Mouse (Mus musculus) left cerebral cortex, adult 2 months (tissue): ENCODE results near the gene Gnb3. TPM values are rescaled to one million over a fixed set of nuclear protein-coding genes. Genes with fewer than 3 reads are reported as not detected.

Source experiments
- DNase-seq, 2 experiments: peaks; one replicate each; pipeline ENCODE4 v3.0.0; 2021 to 2022; ENCODE audit warnings: low spot score in 2 of 2, mixed read lengths in 1 of 2; ENCODE audit errors: extremely low spot score in 1 of 2
- H3K27ac ChIP-seq: fragments of 200-600 bp; 2 replicates; pipeline ENCODE4 v1.8.1; 2022
- H3K4me3 ChIP-seq: fragments of 200-600 bp; 2 replicates; pipeline ENCODE4 v1.8.1; 2022
- CTCF ChIP-seq: fragments of 200-600 bp; IDR thresholded peaks from 2 replicates; pipeline ENCODE4 v1.8.1; 2022; ENCODE audit warnings: antibody characterized with exemption, mild to moderate bottlenecking, moderate library complexity
- intact Hi-C: fragments of 180-260 bp; cut with DNase I; formaldehyde crosslinking; loops from one replicate; pipeline ENCODE4 v1.15.1; 2025
- total RNA-seq, 2 experiments: library from RNA; stranded (reverse); gene quantifications; 2 replicates each; pipeline ENCODE4 v1.2.3; 2021

Gnb3 gene
- total RNA-seq, 2 experiments from 2014 or later: not detected

- Histone ChIP-seq H3K27ac (no peak overlapping the region), H3K4me3 (no peak overlapping the region)
- intact Hi-C loops: no loop called here
- no peak for DNase-seq
- no peak for TF ChIP-seq CTCF
Measured at GRCm38 (mm10) chr6:124789519-124789918, 50.6 kb downstream of the Gnb3 start.

DNA sequence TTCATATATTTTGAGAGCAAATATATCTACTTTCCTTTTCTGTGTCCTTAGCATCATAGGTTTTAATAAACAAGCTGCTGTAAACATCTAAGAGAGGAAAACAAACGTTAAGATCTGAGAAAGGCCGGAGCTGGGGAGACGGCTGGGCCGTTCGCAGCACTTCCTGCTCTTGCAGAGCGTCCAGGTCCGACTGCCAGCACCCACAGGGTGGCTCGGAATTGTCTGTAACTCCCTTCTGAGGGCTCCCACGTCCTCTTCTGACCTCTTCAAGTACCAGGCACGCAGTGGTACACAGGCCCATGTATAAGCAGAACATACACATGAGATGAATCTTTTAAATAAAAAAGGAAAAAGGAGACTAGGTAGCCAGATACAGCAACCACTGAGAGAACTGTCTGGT lies 52.4 kb downstream of the Gnb3 start:
- H3K27ac ChIP-seq: no peak overlapping the region
- no peak overlapping the region for H3K4me3 ChIP-seq
- no peak for DNase-seq
- TF ChIP-seq CTCF: no peak
- intact Hi-C loops: no loop called here

- TF ChIP-seq CTCF: no peak
- no peak overlapping the region for H3K27ac ChIP-seq
- H3K4me3 ChIP-seq: no peak overlapping the region
- no peak for DNase-seq
- intact Hi-C loops: no loop called here
Measured at GRCm38 (mm10) chr6:124786756-124787420, 53.2 kb downstream of the Gnb3 start.

Other genes starting within 250 kb of the Gnb3 start
- under 1 TPM; 0.23 to 0.36 TPM for gene C1s2, start 204.2 kb downstream of the Gnb3 start, total RNA-seq
- gene Lpcat3, start 177.2 kb downstream of the Gnb3 start, total RNA-seq: 10 to 100 TPM; 20.5 to 21.5 TPM
- gene Emg1, start 128.1 kb downstream of the Gnb3 start, total RNA-seq: 10 to 100 TPM; 47.4 to 50.9 TPM
- 100 to 1,000 TPM; 115 to 120 TPM for gene Phb2, start 127.9 kb downstream of the Gnb3 start, total RNA-seq
- gene Ptpn6, start 101.6 kb downstream of the Gnb3 start, total RNA-seq: 1 to 10 TPM; 3.3 to 4.0 TPM
- 100 to 1,000 TPM; 298 to 309 TPM for gene Grcc10, start 98.9 kb downstream of the Gnb3 start, total RNA-seq
- not detected for gene Gm45234, start 84.3 kb downstream of the Gnb3 start, total RNA-seq
- 100 to 1,000 TPM; 170 to 181 TPM for gene Atn1, start 83.8 kb downstream of the Gnb3 start, total RNA-seq
- gene Eno2, start 70.6 kb downstream of the Gnb3 start, total RNA-seq: 1,000 to 10,000 TPM; 1,064 to 1,067 TPM
- 1 to 10 TPM; 1.6 to 1.9 TPM for gene Lrrc23, start 60.5 kb downstream of the Gnb3 start, total RNA-seq
- gene Spsb2, start 31.6 kb downstream of the Gnb3 start, total RNA-seq: 1 to 10 TPM; 4.4 to 5.4 TPM
- gene Tpi1, start 26.0 kb downstream of the Gnb3 start, total RNA-seq: 100 to 1,000 TPM; 734 to 769 TPM
- gene Usp5, start 10.8 kb downstream of the Gnb3 start, total RNA-seq: 100 to 1,000 TPM; 184 to 190 TPM
- under 1 TPM; 0.63 to 0.66 TPM for gene Cdca3, start 10.7 kb downstream of the Gnb3 start, total RNA-seq
- 10 to 100 TPM; 29.1 to 33.1 TPM for gene P3h3, start 17.5 kb upstream of the Gnb3 start, total RNA-seq
- 100 to 1,000 TPM; 231 to 248 TPM for gene Gpr162, start 23.7 kb upstream of the Gnb3 start, total RNA-seq
- gene Cd4, start 47.9 kb upstream of the Gnb3 start, total RNA-seq: 1 to 10 TPM; 2.0 to 4.6 TPM
- 1 to 10 TPM; 2.1 to 3.1 TPM for gene Lag3, start 71.4 kb upstream of the Gnb3 start, total RNA-seq
- 100 to 1,000 TPM; 845 to 926 TPM for gene Ptms, start 79.8 kb upstream of the Gnb3 start, total RNA-seq
- gene Mlf2, start 91.1 kb upstream of the Gnb3 start, total RNA-seq: 100 to 1,000 TPM; 617 to 624 TPM
- gene Cops7a, start 125.3 kb upstream of the Gnb3 start, total RNA-seq: 100 to 1,000 TPM; 148 to 156 TPM
- 100 to 1,000 TPM; 176 to 191 TPM for gene Pianp, start 156.4 kb upstream of the Gnb3 start, total RNA-seq
- gene Zfp384, start 168.9 kb upstream of the Gnb3 start, total RNA-seq: 10 to 100 TPM; 48.2 to 50.6 TPM
- 10 to 100 TPM; 49.5 to 56.6 TPM for gene Ing4, start 199.5 kb upstream of the Gnb3 start, total RNA-seq
- gene Acrbp, start 209.4 kb upstream of the Gnb3 start, total RNA-seq: 10 to 100 TPM; 12.2 to 18.4 TPM
- gene Lpar5, start 227.6 kb upstream of the Gnb3 start, total RNA-seq: under 1 TPM; 0.50 to 0.68 TPM